Mouse (Mus musculus) fat pad, adult 2 months (tissue): Measurements from ENCODE around the gene Fads3.

Experiments used
- DNase-seq: peaks from one replicate; pipeline ENCODE4 v3.0.0-alpha.2; 2011; ENCODE audit warnings: low read depth, low spot score; ENCODE audit errors: extremely low read depth

The Fads3 gene

DNA sequence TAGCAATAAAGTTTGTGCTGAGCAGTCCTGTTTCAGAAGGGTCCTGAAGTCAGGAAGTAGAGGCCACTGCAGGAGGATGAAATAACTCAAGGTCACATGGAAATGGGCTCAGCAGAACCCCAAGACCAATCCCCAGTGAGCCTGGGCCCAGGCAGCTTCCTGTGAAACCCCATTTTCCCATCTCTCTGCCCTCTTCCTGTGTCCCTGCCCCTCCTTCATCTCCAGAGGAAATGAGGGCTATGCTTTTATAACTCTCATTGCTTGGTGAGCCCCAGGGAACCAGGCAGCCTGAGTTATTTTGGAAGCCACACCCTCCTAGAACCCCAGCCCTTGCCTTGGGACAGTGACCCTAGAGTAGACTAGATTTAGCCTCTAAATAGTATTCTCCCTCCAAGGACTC, 8.2 kb downstream of the Fads3 start:
- DNase-seq, result no peak

DNA sequence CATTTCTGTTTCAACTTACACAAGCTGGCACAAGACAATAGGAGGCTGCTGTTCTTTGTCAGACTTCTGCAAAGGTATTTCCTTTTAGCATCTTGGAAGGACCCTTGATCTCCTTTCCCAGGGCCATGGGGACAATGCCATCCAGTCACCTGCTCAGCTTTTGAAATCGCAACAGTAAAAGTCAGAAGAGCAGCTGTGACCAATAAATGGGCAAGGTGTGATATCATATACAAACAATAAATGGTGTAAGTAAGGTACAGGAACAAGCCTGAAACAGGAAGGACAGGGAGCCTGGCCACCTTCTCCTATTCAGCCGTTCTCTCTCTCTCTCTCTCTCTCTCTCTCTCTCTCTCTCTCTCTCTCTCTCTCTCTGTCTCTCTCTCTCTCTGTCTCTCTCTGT, 9.1 kb downstream of the Fads3 start:
- no peak for DNase-seq

DNA sequence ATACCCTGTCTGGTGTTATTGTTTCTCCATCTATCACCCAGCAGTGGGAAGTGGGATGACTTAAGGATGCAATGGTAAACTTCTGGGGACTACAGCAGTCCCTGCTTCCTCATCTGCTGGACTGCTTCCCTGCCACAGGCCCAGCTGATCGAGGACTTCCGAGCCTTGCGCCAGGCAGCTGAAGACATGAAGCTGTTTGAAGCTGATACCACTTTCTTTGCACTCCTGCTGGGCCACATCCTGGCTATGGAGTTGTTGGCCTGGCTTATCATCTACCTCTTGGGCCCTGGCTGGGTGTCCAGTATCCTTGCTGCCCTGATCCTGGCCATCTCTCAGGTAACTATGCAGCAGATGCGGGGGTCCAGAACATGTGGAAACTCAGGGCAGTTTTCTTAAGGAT, 11.3 kb downstream of the Fads3 start:
- DNase-seq, result no peak

DNA sequence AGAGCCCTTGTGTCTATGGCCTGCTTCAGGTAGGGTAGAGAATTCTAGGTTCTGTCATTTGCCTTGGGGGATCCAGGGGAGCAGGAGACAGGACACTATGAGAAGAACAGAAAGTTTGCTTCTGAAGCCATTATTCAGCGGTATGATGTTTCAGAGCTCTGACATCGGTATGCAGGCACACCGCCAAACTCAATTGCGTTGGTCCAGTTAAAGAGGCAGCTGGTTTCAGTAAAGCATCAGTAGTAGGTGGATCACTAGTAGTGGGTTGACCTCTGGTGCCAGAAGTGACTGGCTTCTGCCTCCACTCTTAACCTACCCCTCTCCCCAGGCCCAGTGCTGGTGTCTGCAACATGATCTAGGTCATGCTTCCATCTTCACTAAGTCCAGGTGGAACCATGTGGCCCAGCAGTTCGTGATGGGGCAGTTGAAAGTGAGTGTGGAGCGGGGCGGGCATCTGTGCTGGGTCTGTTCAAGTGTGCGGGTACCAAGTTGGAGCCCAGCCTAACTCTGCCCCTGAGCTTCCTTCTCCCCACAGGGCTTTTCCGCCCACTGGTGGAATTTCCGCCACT, 12.4 kb downstream of the Fads3 start:
- DNase-seq, result no peak

DNA sequence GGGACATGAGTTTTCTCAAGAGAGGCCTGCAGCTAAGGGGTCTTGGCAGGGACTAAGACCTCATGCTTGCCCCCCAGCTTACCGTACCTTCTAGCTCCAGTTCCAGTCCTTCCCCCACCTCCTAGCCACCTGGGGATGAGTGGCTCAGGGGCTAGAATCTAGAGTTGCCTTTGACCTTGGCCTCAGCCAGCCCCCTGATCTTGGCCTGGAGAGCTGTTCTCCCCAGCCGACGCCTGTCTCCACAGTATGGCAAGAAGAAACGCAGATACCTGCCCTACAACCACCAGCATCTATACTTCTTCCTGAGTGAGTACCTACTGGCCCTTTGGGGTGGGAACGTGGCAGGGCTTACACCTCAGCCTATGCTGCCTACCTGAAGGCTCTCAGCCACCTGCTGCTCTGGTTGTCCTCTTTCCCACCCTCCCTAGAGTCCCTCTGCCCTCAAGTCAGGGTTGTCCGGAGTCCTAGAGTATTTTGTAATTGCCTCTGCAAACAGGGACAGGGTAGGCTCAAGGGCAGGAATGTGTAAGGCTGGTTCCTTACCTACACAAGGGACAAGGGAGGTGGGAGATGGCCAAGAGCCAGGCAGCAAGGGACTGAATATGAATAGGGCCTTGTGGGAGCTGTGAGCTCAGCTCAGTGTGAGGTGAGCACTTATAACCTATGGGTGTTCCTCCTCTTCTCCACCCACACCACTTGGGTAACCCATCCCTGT, 13.1 kb downstream of the Fads3 start:
- DNase-seq, result no peak

DNA sequence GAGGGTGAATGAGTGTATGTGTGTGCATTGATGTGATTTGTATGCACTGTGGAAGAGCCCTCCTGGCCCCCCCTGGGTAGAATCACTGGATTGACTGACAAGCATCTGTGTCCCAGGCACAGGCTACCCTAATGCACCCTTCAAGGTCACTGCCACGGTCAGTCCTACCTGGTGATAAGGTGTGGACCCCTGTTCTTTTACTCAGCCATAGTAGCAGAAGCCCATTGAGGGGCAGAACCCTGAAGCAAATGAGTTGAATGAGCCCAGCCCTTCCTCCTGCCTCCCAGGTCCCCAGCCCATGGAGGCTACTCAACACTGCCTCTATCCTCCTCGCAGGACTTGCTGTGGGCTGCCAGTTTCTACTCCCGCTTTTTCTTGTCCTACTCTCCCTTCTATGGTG, 13.9 kb downstream of the Fads3 start:
- no peak for DNase-seq

DNA sequence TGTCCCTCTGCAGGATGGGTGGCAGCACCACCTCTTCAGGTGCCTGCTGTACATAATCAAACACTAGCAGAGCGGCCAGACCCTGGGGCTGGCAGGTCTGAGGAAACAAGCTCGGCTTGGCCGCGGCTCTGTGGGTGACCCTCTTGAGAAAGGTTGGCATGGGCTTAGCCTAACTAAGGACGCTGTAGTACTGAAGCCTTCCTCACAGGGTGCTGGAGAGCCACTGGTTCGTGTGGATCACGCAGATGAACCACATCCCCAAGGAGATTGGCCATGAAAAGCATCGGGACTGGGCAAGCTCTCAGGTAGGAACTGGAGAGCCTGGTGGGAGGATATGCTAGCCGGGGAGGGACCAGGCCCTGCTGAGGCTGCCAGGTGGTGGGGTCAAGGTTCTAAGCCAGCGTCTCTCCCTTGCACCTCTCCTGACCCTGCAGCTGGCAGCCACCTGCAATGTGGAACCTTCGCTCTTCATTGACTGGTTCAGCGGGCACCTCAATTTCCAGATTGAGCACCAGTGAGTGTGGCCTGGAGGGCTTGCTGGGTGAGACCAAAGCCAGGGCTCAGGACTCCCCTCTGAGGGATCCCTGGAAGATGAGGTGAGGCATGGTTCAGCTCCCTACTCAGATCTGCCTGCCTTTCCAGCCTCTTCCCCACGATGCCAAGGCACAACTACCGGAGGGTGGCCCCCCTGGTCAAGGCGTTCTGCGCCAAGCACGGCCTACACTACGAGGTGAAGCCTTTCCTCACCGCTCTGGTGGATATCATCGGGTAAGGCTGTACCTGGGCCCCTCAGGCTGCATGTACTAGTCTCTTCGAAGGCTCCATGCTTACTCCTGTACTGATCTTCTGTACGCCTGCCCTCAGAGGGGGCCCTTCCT, 14.7 kb downstream of the Fads3 start:
- DNase-seq, result no peak

DNA sequence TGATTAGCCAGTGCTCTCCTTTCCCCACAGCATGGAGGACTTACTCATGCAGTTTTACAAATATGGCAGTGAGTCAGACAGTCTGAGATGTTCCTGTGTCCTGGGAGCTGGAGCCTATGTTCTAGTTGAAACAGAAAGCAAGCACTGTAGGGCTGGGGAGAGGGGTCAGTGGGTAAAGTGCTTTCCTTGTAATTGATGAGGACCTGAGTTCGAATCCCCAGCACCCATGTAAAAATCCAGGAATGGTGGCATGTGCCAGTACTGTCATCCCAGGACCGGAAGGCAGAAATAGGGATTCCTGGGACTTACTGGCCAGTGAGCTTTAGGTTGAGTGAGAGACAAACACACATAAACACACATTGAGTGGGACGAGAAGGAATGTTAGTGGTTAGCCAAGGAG, 15.3 kb downstream of the Fads3 start:
- no peak for DNase-seq

DNA sequence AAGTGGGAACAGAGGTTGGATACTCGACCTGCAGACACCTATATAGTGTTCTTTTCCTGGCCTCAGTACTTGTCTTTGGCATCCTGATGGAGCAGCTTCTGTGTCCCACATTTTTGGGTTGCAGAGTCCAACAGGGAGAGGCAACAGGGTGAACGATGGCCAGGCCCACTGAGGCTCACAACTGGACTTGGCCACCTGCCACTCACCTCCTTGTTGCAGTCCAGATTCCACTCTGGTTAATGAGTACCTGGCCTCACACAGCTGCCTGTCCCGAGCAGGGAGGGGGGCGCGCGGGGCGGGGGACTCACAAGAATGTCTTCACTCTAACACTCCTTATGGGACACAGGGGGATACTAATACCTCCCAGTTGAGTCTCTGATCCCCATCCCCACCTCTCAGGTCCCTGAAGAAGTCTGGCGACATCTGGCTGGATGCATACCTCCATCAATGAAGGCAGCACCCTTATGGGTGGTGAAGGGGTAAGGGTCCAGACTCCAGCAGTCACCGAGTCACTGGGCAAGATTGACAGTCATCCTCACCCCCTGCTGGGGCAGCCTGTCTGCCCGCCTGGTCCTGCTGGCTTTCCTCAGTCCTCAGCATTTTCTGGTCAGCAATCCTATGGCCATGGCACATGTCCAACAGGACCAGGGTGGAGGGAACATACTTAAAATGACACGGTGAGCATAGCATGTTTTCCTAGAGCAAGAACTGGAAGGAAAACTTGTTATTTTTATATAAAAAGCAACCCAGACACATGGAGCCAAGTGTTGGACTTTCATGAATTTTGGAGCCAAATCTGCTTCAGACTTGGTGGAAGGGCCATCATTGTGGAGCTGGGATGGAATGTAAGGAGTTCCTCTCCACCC, 16.4 kb downstream of the Fads3 start:
- no peak for DNase-seq

DNA sequence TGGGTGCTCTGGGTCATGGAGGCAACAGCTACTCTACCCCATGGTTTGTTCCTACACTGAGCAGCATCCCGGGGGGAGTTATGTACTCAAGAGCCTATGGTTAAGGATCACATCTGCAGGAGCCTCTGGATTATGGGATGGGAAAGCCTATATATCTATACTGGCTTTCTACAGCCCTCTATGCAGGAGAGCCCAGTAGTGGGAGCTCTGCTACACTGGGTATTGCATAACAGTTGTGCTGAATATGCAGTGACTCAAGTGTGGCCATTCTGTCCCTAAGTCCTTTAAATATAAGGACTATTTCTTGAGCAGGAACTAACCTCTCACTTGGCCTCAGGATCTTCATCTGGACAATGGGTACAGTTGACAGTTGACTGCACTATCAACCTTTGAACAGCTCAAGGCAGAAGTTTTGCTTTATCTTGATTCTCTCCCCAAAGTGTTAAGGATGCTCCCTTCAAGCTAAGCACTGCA, 17.0 kb downstream of the Fads3 start:
- no peak for DNase-seq

DNA sequence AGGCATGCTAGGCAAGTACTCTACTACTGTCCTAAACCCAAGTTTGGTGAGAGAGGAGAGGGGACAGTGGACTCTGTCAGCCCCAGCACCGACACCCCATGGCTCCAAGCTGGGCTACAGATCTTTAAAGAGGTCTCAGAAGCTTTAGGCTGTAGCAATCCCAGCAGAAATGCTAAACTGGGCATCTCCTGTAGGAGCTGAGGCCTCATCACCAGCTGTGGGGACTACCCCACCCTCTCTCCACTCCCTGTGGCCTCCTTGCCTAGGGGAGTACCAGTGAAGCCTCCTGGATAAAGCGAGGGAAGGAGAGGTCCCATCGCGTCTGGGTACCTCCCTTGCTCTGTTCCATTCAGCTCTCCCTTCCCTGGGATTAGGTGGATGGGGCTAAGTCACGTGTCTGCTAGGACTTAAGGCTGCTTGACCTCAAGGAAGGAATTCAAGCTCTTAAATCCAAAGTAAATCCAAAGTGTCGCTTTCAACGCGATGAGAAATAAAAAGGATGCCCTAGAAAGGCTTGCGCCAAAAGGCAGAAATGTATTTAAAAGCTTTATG, 17.6 kb downstream of the Fads3 start:
- DNase-seq, result no peak

DNA sequence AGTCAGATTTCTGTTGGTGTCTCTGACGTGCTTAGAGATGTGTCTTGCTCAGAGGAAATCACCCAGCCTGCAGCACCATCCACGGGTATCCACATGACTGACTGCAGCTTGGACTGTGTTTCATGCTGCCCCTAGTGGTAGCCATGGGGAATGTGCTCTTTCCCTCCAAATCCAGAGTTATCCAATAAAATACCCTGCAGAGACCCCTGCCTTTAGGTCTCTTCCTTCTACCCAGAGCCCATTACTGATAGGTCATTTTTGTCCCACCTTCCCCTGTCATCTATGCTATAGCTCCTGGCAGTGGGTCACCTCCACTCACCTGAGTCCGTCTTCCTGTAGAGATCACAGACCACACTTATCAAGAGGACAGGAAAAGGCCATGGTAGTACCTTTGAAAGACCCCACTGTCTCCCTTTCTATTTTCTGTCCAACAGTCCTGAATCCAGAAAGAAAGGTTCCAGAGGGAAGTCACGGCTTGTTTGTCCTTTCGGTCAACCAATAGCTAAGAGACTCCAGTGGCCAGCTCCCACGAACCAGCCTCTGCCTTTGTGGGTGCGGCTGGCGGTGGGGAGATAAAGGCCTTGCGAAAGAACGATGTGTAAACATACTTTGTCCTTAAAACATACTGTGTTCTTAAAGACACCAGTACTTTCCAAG, 18.7 kb downstream of the Fads3 start:
- DNase-seq, result no peak

DNA sequence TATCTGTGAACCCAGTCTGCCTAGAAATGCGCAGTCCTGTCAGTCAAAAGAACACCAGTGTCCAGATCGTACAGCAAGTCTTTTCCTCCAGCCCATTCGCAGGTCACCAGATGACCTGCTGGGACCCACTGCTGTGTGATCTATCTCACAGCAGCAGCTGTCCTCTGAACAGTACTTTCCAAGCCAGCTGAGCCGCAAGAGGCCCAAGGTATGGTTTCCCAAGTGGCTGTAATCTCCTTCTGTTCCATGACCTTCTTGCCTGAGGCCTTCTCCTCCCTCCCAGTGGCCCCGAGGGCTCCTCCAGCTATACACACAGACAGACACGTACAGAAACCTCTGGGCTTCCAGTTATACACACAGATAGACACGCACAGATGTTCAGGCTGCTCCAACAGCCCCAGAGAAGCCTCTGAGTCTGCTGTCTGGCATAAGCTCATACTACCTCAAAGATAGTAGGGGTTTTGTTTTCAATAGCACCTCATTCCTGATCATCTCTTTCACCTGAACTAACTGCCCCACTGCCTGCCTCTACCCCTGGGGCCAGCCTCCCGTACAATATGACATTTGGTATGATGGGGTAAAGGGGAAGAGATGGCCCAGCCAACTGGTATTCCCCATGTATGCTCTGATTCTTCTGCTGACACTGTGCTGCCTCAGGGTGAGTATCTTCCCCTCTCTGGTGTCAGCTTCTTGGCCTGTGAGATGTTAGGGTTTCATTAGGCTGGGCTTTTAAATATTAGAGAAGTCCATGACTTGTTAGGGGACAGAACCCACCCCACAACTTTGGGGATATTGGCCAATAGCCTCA, 19.6 kb downstream of the Fads3 start:
- no peak for DNase-seq

DNA sequence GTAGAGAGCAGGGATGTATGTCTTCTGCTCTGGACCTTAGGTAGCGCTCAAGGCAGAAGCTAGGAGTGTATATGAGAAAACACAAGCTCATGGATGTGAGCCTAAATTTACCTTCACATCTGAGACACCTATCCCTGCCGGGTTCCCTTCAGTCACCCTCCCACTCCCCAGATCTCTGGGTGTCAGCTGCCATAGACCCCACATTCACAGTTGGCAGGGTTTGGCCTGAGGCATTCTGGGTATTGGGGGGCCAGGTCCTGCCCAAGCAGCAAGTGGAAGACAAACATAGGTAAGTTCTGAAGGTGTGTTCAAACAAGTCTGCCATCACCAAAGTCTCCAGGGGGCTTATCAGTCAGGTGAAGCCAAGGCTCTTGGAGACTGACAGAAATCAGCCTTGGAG, 20.3 kb downstream of the Fads3 start:
- no peak for DNase-seq

DNA sequence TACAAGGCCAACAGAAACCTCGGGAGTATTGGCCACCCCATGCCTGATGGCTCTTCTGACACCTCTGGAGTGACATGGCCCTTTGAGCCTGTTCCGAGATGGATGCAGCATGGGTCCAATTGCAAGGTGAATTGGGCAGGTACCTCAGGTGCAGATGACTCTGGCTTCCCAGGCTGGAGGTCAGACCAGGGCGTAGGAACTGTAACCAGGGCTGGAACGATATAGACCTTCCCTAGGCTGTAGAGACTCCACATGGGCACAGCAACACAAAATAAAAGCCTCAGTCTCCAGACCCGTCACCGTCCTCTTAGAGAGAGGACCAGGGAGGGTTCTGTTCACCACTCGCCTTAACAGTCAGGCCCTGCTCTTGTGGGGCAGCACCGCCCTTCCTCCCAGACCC, 20.9 kb downstream of the Fads3 start:
- no peak for DNase-seq

DNA sequence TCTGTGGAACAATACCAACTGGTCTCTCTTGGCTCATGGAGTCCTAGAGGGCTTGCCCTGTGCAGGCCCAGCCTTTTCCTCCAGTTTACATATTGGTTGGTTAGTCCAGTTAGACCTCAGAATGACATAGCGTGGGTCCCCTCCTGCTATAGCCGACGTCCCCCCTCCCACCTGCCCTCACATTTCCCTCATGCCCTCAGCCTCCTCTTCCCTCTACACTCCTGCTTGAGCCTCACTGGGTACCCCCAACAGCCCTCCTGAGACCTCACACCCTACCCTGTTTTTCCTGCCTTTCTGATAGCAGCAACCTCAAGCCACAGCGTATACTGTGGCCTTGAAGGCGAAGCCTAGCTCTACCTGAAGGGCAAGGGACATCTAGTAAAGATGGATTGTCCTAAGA, 21.5 kb downstream of the Fads3 start:
- no peak for DNase-seq

DNA sequence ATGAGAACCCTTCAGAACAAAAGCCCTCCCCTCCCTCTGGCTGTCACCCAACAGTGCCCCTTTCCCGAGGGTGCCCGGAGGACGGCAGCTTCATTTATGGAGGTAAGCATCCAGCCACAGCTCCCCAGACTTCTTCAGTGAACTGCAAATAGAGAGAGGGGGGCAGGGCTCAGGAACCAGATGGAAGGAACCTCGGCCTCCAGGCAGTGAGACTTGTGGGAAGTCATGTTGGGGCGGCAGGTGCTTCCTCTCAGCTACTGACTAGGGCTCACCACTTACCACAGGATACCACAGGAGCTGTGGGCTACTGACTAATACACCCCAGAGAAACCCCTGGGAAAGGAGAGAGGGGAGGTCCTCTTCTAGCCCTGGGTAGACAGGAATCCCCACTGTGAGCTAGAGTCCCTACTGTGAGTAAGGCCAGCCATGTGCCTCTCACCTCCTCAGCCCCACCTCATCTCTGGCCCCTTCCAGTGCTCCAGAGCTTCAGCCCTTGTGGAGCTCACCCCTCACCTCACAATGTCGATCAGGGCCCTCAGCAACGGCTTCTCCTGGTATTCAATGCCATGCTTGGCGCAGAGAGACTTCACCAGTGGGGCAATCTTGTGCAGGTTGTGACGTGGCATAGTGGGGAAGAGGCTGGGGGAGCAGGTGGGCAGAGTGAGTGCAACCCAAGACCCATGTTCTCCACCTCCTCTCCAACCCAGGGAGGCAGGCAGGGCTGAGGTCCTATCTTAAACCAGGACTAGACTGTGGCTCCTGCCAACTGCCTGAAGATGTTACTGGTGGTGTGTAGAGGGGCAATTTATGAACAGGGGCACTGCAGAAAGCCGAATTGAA, 23.0 kb downstream of the Fads3 start:
- DNase-seq, result no peak

DNA sequence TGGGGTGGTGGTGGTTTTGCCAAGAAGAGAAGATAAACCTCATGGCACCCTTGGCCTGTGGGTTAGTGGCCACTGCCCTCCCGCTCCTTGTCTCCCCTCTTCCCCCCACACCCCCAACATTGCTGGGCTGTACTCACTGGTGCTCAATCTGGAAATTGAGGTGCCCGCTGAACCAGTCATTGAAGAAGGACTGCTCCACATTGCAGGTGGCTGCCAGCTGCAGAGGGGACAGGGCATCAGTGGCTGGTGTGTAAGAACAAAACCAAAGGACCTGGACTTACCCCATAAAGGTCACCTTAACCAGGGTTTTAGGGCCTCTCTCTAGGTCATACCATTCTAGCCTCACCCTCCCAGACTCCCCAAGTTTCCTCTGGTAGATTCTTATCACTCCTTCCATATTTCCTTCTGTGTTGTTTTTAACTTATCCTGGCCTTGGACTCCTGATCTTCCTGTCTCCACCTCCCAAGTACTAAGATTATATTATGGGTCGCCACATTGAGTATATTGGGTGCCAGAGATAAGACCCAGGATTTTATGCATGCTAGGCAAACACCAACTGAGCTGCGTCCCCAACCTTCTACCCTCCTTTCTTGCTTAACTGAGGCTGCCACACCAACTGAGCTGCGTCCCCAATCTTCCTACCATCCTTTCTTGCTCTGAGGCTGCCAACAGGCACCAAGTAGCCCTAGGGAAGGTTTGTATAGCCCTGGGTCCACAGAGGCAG, 24.3 kb downstream of the Fads3 start:
- no peak for DNase-seq
